Mouse (Mus musculus) gastrocnemius, postnatal 4 days (tissue): ENCODE data around the gene Ctsc. TPM values are rescaled to one million over a fixed set of nuclear protein-coding genes. Genes with fewer than 3 reads are reported as not detected.

Experiments used
- total RNA-seq, 2 experiments: library from RNA; stranded (reverse); gene quantifications; 2 replicates each; pipeline ENCODE4 v1.2.3; 2021

Gene Ctsc
- total RNA-seq, 2 experiments from 2014 or later: 49.4 to 53.2 TPM

Other genes starting within 250 kb of the Ctsc start
- gene Rab38, start 152.2 kb downstream of the Ctsc start, total RNA-seq: 1 to 10 TPM; 1.9 to 2.9 TPM